Mouse (Mus musculus): ENCODE results near the gene Fahd2a. TPM values are rescaled to one million over a fixed set of nuclear protein-coding genes. Genes with fewer than 3 reads are reported as not detected.

Fahd2a gene
- polyA plus RNA-seq, 1 experiment from 2014 or later = 31.6 TPM

DNA sequence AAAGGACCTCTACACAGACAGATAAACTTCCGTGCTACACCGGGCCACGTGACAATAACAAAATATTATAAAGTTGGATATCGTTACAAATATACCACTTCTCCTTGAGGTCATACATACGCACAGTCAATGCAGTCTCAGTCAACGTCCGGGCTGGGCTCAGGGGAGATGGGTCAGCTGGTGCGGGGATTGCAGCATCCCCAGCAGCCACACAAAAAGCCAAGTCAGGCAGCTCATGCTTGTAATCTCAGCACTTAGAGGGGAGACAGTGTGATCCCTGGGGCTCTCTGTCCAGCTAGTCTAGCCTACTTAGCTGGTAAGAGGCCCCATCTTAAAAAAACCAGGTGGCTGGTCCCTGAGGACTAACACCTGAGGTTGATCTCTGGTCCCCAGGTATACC lies 26.9 kb upstream of the Fahd2a start:
- Histone ChIP-seq H3K9ac (replicated peaks; ENCODE audit: low read depth, low read length) (no peak overlapping the region), H3K27me3 (ENCODE audit: control insufficient read depth, insufficient read depth, low read length) (no peaks in the 10 kb centered on the region), H3K4me3 (ENCODE audit: low read depth, low read length) (no peak overlapping the region), H3K4me2 (replicated peaks; ENCODE audit: low read depth, low read length) (no peak overlapping the region), H3K9me3 (ENCODE audit: control insufficient read depth, low read depth, low read length) (no peaks in the 10 kb centered on the region), H3K4me1 (ENCODE audit: control insufficient read depth, insufficient read depth, low read length) (no peaks in the 10 kb centered on the region), H3K36me3 (ENCODE audit: control insufficient read depth, insufficient read depth, low read length) (no peaks in the 10 kb centered on the region), H3K27ac (ENCODE audit: low read length) (no peak overlapping the region)
- no peak for ATAC-seq (ENCODE audit: insufficient number of reproducible peaks, insufficient read depth, low FRiP score, low read depth)
- 85% methylated on average over 8 of the region's 8 CpGs for WGBS

DNA sequence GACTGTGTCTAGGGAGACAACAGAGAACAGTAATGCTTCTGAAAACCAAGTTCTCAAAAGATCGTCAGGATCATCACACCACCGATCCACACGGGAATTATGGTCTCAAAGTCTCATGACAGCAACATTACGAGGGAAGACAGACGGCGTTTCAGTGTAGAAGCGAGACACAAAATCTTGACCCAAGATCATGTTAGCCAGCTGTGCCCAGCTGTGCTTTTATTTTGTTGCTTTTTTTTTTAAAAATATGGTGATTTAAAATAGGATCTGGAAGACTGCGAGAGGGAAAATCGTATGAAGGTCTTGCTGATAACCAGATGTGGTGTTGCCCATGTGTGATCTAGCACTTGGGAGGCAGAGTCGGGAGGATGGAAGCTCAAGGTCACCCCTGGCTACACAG lies 26.3 kb upstream of the Fahd2a start:
- no peak overlapping the region for H3K27ac ChIP-seq (ENCODE audit: low read length)
- no peak overlapping the region for H3K4me2 ChIP-seq (replicated peaks; ENCODE audit: low read depth, low read length)
- no peak for ATAC-seq (ENCODE audit: insufficient number of reproducible peaks, insufficient read depth, low FRiP score, low read depth)
- no peaks in the 10 kb centered on the region for H3K27me3 ChIP-seq (ENCODE audit: control insufficient read depth, insufficient read depth, low read length)
- no peaks in the 10 kb centered on the region for H3K4me1 ChIP-seq (ENCODE audit: control insufficient read depth, insufficient read depth, low read length)
- 81% methylated on average over 10 of the region's 10 CpGs for WGBS
- H3K4me3 ChIP-seq (ENCODE audit: low read depth, low read length) = no peak overlapping the region
- no peak overlapping the region for H3K9ac ChIP-seq (replicated peaks; ENCODE audit: low read depth, low read length)
- no peaks in the 10 kb centered on the region for H3K36me3 ChIP-seq (ENCODE audit: control insufficient read depth, insufficient read depth, low read length)
- H3K9me3 ChIP-seq (ENCODE audit: control insufficient read depth, low read depth, low read length) = no peaks in the 10 kb centered on the region

DNA sequence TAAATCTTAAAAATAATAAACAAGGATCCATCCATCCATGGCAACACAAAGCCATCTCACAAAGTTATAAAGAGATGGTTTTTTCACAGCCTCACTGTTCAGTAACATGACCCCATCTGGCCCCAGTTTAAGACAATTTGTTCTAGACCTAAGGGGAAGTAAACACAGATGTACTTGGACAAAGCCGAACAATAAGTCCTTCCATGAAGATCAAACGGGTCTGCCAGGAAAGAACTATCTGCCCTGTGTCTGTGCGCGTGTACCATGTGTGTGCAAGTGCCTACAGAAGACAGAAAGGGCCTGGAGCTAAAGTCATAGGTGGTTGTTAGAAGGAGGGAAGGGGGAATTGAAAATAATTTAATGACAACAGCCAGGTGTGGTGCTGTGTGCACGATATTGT lies 25.8 kb upstream of the Fahd2a start:
- Histone ChIP-seq H3K9me3 (ENCODE audit: control insufficient read depth, low read depth, low read length) (no peaks in the 10 kb centered on the region), H3K4me3 (ENCODE audit: low read depth, low read length) (no peak overlapping the region), H3K36me3 (ENCODE audit: control insufficient read depth, insufficient read depth, low read length) (no peaks in the 10 kb centered on the region), H3K4me2 (replicated peaks; ENCODE audit: low read depth, low read length) (no peak overlapping the region), H3K4me1 (ENCODE audit: control insufficient read depth, insufficient read depth, low read length) (no peaks in the 10 kb centered on the region), H3K27ac (ENCODE audit: low read length) (no peak overlapping the region), H3K9ac (replicated peaks; ENCODE audit: low read depth, low read length) (no peak overlapping the region), H3K27me3 (ENCODE audit: control insufficient read depth, insufficient read depth, low read length) (no peaks in the 10 kb centered on the region)
- no peak for ATAC-seq (ENCODE audit: insufficient number of reproducible peaks, insufficient read depth, low FRiP score, low read depth)
- WGBS = 83% methylated on average over 5 of the region's 5 CpGs

DNA sequence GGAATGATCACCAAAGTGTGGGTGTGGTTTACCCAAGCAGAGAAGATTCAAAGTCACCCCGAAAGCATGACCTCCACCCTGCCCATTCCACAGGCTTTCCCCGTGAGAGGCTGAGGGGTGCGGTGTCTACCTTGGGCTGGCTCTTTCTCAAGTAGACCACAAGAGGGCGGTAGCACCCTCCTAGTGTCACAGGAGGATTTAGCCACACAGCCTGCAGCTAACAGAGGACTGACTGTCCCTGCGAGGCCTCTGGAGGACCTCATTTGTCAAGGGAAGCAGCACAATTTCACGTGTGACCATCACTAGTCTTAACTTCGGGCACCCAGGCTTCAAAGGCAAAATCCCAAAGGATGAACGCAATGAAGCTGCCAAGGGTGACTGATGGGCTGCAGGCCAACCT lies 17.9 kb upstream of the Fahd2a start:
- H3K9me3 ChIP-seq (ENCODE audit: control insufficient read depth, low read depth, low read length) = no peaks in the 10 kb centered on the region
- H3K36me3 ChIP-seq (ENCODE audit: control insufficient read depth, insufficient read depth, low read length) = no peaks in the 10 kb centered on the region
- ATAC-seq (ENCODE audit: insufficient number of reproducible peaks, insufficient read depth, low FRiP score, low read depth) = peak; percentile 39; the same call in 1 of the 2 replicates
- 7% methylated on average over 8 of the region's 8 CpGs for WGBS
- no peak overlapping the region for H3K27ac ChIP-seq (ENCODE audit: low read length)
- no peak overlapping the region for H3K4me2 ChIP-seq (replicated peaks; ENCODE audit: low read depth, low read length)
- no peaks in the 10 kb centered on the region for H3K27me3 ChIP-seq (ENCODE audit: control insufficient read depth, insufficient read depth, low read length)
- no peak overlapping the region for H3K9ac ChIP-seq (replicated peaks; ENCODE audit: low read depth, low read length)
- no peak overlapping the region for H3K4me3 ChIP-seq (ENCODE audit: low read depth, low read length)
- no peaks in the 10 kb centered on the region for H3K4me1 ChIP-seq (ENCODE audit: control insufficient read depth, insufficient read depth, low read length)

DNA sequence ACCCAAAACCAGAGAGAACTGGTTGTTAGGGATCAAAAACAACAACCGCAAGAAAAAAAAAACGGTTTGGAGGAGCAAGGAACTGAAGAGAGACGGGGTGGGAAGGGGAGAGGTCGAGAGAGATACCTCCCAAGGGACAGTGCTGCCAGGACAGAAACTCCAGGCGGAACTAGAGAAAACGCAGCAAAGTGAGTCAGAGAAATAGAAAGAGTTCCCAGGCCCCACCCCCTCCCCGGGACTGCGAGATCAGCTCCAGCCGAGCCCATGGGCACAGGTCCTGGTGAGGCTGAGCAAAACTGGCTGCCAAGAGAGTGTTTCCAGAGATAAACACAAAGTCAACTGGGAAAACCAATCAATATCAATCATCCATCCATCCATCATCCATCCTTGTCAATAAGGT lies 17.0 kb upstream of the Fahd2a start:
- H3K9ac ChIP-seq (replicated peaks; ENCODE audit: low read depth, low read length) = no peak overlapping the region
- ATAC-seq (ENCODE audit: insufficient number of reproducible peaks, insufficient read depth, low FRiP score, low read depth) = no peak
- no peak overlapping the region for H3K4me3 ChIP-seq (ENCODE audit: low read depth, low read length)
- H3K27ac ChIP-seq (ENCODE audit: low read length) = no peak overlapping the region
- no peak overlapping the region for H3K4me2 ChIP-seq (replicated peaks; ENCODE audit: low read depth, low read length)
- 39% methylated on average over 9 of the region's 9 CpGs for WGBS
- H3K27me3 ChIP-seq (ENCODE audit: control insufficient read depth, insufficient read depth, low read length) = no peaks in the 10 kb centered on the region
- no peaks in the 10 kb centered on the region for H3K36me3 ChIP-seq (ENCODE audit: control insufficient read depth, insufficient read depth, low read length)
- H3K9me3 ChIP-seq (ENCODE audit: control insufficient read depth, low read depth, low read length) = no peaks in the 10 kb centered on the region
- no peaks in the 10 kb centered on the region for H3K4me1 ChIP-seq (ENCODE audit: control insufficient read depth, insufficient read depth, low read length)

DNA sequence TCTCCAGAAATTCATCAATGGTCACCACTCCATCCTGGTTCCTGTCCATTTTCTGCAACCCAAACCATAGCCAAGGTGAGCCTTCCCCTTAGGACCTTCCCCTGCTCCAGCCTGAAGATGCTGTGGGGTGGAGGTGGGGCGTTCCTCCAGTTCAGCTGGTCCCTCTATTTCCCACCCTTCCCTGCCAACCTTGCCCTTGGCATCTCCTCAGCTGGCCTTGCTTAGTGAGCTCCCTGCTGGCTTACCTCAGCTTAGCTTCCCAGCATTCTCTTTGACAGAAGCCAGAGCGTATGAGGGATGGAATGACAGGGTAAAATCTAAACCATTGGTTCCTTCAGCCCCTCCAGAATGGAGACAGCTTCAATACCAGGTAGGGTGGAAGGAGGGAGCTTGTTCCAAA lies 15.0 kb upstream of the Fahd2a start:
- no peak for ATAC-seq (ENCODE audit: insufficient number of reproducible peaks, insufficient read depth, low FRiP score, low read depth)
- H3K9ac ChIP-seq (replicated peaks; ENCODE audit: low read depth, low read length) = no peak overlapping the region
- no peaks in the 10 kb centered on the region for H3K4me1 ChIP-seq (ENCODE audit: control insufficient read depth, insufficient read depth, low read length)
- H3K27me3 ChIP-seq (ENCODE audit: control insufficient read depth, insufficient read depth, low read length) = no peaks in the 10 kb centered on the region
- H3K4me3 ChIP-seq (ENCODE audit: low read depth, low read length) = no peak overlapping the region
- no peak overlapping the region for H3K4me2 ChIP-seq (replicated peaks; ENCODE audit: low read depth, low read length)
- 75% methylated on average over 2 of the region's 2 CpGs for WGBS
- no peak overlapping the region for H3K27ac ChIP-seq (ENCODE audit: low read length)
- H3K9me3 ChIP-seq (ENCODE audit: control insufficient read depth, low read depth, low read length) = no peaks in the 10 kb centered on the region
- no peaks in the 10 kb centered on the region for H3K36me3 ChIP-seq (ENCODE audit: control insufficient read depth, insufficient read depth, low read length)

DNA sequence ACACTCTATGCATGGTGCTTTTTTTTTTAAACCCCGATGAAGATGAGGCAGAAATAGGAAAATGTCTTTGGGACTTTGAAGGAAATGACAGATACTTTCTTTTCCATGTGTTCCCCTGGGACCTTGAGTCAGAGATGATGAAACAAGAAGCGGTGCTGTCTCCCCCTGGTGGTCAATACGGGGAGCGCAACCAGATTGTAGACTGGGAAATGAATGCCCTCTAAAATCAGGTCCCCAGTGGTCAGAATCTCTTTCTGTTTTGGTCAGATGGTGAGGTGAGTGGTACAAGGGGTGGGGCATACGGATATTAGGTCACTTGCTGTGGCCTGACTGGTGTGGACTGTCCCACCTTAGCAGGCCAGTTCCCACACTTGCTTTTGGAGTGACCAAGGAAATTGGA lies 9.4 kb upstream of the Fahd2a start:
- Histone ChIP-seq H3K27ac (ENCODE audit: low read length) (no peak overlapping the region), H3K9me3 (ENCODE audit: control insufficient read depth, low read depth, low read length) (no peaks in the 10 kb centered on the region), H3K4me2 (replicated peaks; ENCODE audit: low read depth, low read length) (no peak overlapping the region), H3K27me3 (ENCODE audit: control insufficient read depth, insufficient read depth, low read length) (0 out of 2 replicates have a peak, but pooled peaks cover 3% of the 10 kb centered on the region), H3K9ac (replicated peaks; ENCODE audit: low read depth, low read length) (no peak overlapping the region), H3K4me3 (ENCODE audit: low read depth, low read length) (no peak overlapping the region), H3K36me3 (ENCODE audit: control insufficient read depth, insufficient read depth, low read length) (no peaks in the 10 kb centered on the region), H3K4me1 (ENCODE audit: control insufficient read depth, insufficient read depth, low read length) (peaks cover 8% of the 10 kb centered on the region; the same call in 1 of the 2 replicates)
- ATAC-seq (ENCODE audit: insufficient number of reproducible peaks, insufficient read depth, low FRiP score, low read depth) = no peak
- 8% methylated on average over 5 of the region's 5 CpGs for WGBS

DNA sequence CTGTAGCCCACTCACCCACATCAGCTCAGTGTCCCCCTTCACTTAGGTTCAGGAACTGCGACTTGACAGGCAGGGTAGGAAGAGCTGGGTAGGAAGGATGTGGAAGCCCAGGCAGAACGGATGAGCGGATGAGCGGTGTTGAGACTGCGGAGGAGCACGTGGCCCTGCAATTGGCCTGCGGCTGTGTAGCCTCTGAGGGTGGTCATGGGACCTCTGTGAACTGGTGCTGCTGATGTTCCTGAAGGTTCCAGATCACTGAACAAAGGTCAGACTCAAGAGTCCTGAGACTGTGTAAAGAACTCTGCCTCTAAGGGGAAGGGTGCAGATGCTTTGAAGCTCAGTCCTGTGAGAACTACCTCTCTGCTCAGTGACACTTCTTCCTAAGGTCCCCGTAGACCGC lies 8.8 kb upstream of the Fahd2a start:
- no peak overlapping the region for H3K4me3 ChIP-seq (ENCODE audit: low read depth, low read length)
- H3K27ac ChIP-seq (ENCODE audit: low read length) = no peak overlapping the region
- 77% methylated on average over 9 of the region's 9 CpGs for WGBS
- H3K27me3 ChIP-seq (ENCODE audit: control insufficient read depth, insufficient read depth, low read length) = 0 out of 2 replicates have a peak, but pooled peaks cover 3% of the 10 kb centered on the region
- no peaks in the 10 kb centered on the region for H3K9me3 ChIP-seq (ENCODE audit: control insufficient read depth, low read depth, low read length)
- H3K4me2 ChIP-seq (replicated peaks; ENCODE audit: low read depth, low read length) = no peak overlapping the region
- H3K36me3 ChIP-seq (ENCODE audit: control insufficient read depth, insufficient read depth, low read length) = no peaks in the 10 kb centered on the region
- H3K4me1 ChIP-seq (ENCODE audit: control insufficient read depth, insufficient read depth, low read length) = peaks cover 8% of the 10 kb centered on the region; the same call in 1 of the 2 replicates
- no peak for ATAC-seq (ENCODE audit: insufficient number of reproducible peaks, insufficient read depth, low FRiP score, low read depth)
- no peak overlapping the region for H3K9ac ChIP-seq (replicated peaks; ENCODE audit: low read depth, low read length)

DNA sequence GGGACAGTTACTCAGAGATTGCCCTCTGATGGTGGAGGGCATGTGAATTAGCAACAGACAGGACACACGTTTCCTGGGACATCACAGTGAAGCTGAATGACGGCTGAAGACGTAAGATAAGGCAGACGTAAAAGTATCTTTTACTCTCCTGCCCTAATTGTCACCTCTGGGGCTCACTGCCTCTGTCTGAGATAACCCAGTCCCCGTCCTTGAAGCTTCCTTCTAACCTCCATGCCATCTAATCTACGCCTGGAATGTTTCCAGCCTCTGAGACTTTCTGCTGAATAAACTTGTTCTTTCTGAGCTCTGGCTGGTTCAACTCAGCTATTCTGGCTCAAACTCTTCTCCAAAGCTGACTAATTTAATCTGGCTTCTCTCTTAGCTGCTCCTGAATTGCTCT lies 7.4 kb upstream of the Fahd2a start:
- H3K4me3 ChIP-seq (ENCODE audit: low read depth, low read length) = no peak overlapping the region
- H3K27ac ChIP-seq (ENCODE audit: low read length) = no peak overlapping the region
- no peak overlapping the region for H3K4me2 ChIP-seq (replicated peaks; ENCODE audit: low read depth, low read length)
- ATAC-seq (ENCODE audit: insufficient number of reproducible peaks, insufficient read depth, low FRiP score, low read depth) = no peak
- no peaks in the 10 kb centered on the region for H3K36me3 ChIP-seq (ENCODE audit: control insufficient read depth, insufficient read depth, low read length)
- H3K4me1 ChIP-seq (ENCODE audit: control insufficient read depth, insufficient read depth, low read length) = peaks cover 8% of the 10 kb centered on the region; the same call in 1 of the 2 replicates
- 0 out of 2 replicates have a peak, but pooled peaks cover 3% of the 10 kb centered on the region for H3K27me3 ChIP-seq (ENCODE audit: control insufficient read depth, insufficient read depth, low read length)
- no peaks in the 10 kb centered on the region for H3K9me3 ChIP-seq (ENCODE audit: control insufficient read depth, low read depth, low read length)
- 18% methylated on average over 6 of the region's 6 CpGs for WGBS
- no peak overlapping the region for H3K9ac ChIP-seq (replicated peaks; ENCODE audit: low read depth, low read length)

All from stomach, embryonic 14.5 days (tissue).